Mouse (Mus musculus): ENCODE data around the gene Atp2b4. TPM values are rescaled to one million over a fixed set of nuclear protein-coding genes. Genes with fewer than 3 reads are reported as not detected.
A peak's percentile ranks its signal among the peaks of the same experiment; 100 is the strongest.
"Not testable (repeated sequence)": the region's sequence is repeated elsewhere in the genome, so short reads cannot be mapped to it uniquely, and the experiment has no call there.

Atp2b4 gene
- total RNA-seq, 4 experiments from 2014 or later, result 15.9 to 20.8 (median 18.8) TPM

GRCm38 (mm10) chr1:133745078-133745495 is 55.8 kb downstream of the Atp2b4 start:
- DNase-seq (ENCODE audit: low spot score), result no peak

GRCm38 (mm10) chr1:133744609-133745008 is 56.2 kb downstream of the Atp2b4 start:
- peak; percentile 75 for DNase-seq (ENCODE audit: low spot score)

- no peak for DNase-seq (ENCODE audit: low spot score)
Measured at GRCm38 (mm10) chr1:133742517-133742916, 58.3 kb downstream of the Atp2b4 start.

- peak; percentile 41 for DNase-seq (ENCODE audit: low spot score)
Measured at GRCm38 (mm10) chr1:133741881-133742434, 58.9 kb downstream of the Atp2b4 start.

GRCm38 (mm10) chr1:133741171-133741570 is 59.7 kb downstream of the Atp2b4 start:
- no peak for DNase-seq (ENCODE audit: low spot score)

GRCm38 (mm10) chr1:133736664-133737063 is 64.2 kb downstream of the Atp2b4 start:
- DNase-seq (ENCODE audit: low spot score), result no peak

- peak; percentile 25 for DNase-seq (ENCODE audit: low spot score)
Measured at GRCm38 (mm10) chr1:133735995-133736652, 64.7 kb downstream of the Atp2b4 start.

- no peak for DNase-seq (ENCODE audit: low spot score)
Measured at GRCm38 (mm10) chr1:133732814-133733213, 68.0 kb downstream of the Atp2b4 start.

GRCm38 (mm10) chr1:133728339-133728738 is 72.5 kb downstream of the Atp2b4 start:
- DNase-seq (ENCODE audit: low spot score), result no peak

GRCm38 (mm10) chr1:133720342-133720741 is 80.5 kb downstream of the Atp2b4 start:
- no peak for DNase-seq (ENCODE audit: low spot score)

GRCm38 (mm10) chr1:133718786-133719185 is 82.1 kb downstream of the Atp2b4 start:
- no peak for DNase-seq (ENCODE audit: low spot score)

- DNase-seq (ENCODE audit: low spot score), result no peak
Measured at GRCm38 (mm10) chr1:133718296-133718695, 82.5 kb downstream of the Atp2b4 start.

- no peak for DNase-seq (ENCODE audit: low spot score)
Measured at GRCm38 (mm10) chr1:133716464-133716863, 84.4 kb downstream of the Atp2b4 start.

GRCm38 (mm10) chr1:133715191-133715590 is 85.7 kb downstream of the Atp2b4 start:
- no peak for DNase-seq (ENCODE audit: low spot score)

- no peak for DNase-seq (ENCODE audit: low spot score)
Measured at GRCm38 (mm10) chr1:133713009-133713370, 87.9 kb downstream of the Atp2b4 start.

- DNase-seq (ENCODE audit: low spot score), result no peak
Measured at GRCm38 (mm10) chr1:133712288-133713008, 88.4 kb downstream of the Atp2b4 start.

- no peak for DNase-seq (ENCODE audit: low spot score)
Measured at GRCm38 (mm10) chr1:133711376-133711775, 89.5 kb downstream of the Atp2b4 start.

- DNase-seq (ENCODE audit: low spot score), result no peak
Measured at GRCm38 (mm10) chr1:133710895-133711294, 89.9 kb downstream of the Atp2b4 start.

GRCm38 (mm10) chr1:133709292-133709691 is 91.5 kb downstream of the Atp2b4 start:
- no peak for DNase-seq (ENCODE audit: low spot score)

- not testable (repeated sequence) for DNase-seq (ENCODE audit: low spot score)
Measured at GRCm38 (mm10) chr1:133701824-133702223, 99.0 kb downstream of the Atp2b4 start.

- DNase-seq (ENCODE audit: low spot score), result no peak
Measured at GRCm38 (mm10) chr1:133697935-133698620, 102.8 kb downstream of the Atp2b4 start.

- no peak for DNase-seq (ENCODE audit: low spot score)
Measured at GRCm38 (mm10) chr1:133695901-133696300, 104.9 kb downstream of the Atp2b4 start.
